Mouse (Mus musculus) left cerebral cortex, postnatal 14 days (tissue): ENCODE measurements around the gene Phkg2. TPM values are rescaled to one million over a fixed set of nuclear protein-coding genes. Genes with fewer than 3 reads are reported as not detected.

Experiments used
- DNase-seq, 2 experiments: peaks; one replicate each; pipeline ENCODE4 v3.0.0; 2021 to 2022; ENCODE audit warnings: low spot score in 2 of 2, mixed read lengths in 1 of 2
- intact Hi-C: fragments of 180-260 bp; cut with DNase I; formaldehyde crosslinking; loops from one replicate; pipeline ENCODE4 v1.15.1; 2025
- long read RNA-seq, 2 experiments: library from polyadenylated mRNA; stranded (forward); transcript quantifications; one replicate each; pipeline ENCODE4 v2.0.0; 2021
- total RNA-seq, 2 experiments: library from RNA; stranded (reverse); gene quantifications; 2 replicates each; pipeline ENCODE4 v1.2.3; 2021

Gene Phkg2
- total RNA-seq, result 10 to 100 TPM; 71.5 to 75.9 TPM
- long read RNA-seq, experiment 1, transcript Phkg2-201 (10 exons, 1,570 nt), result major isoform, 24 of 41 reads
- long read RNA-seq, experiment 1, partial matches to known transcripts, result 4 of 41 reads
- long read RNA-seq, experiment 1, other reads (novel, unspliced or antisense), result 9 of 41 reads
- long read RNA-seq, experiment 2, transcript Phkg2-201 (10 exons, 1,570 nt), result major isoform, 12 of 36 reads
- long read RNA-seq, experiment 2, partial matches to known transcripts, result 6 of 36 reads
- long read RNA-seq, experiment 2, other reads (novel, unspliced or antisense), result 11 of 36 reads

DNA sequence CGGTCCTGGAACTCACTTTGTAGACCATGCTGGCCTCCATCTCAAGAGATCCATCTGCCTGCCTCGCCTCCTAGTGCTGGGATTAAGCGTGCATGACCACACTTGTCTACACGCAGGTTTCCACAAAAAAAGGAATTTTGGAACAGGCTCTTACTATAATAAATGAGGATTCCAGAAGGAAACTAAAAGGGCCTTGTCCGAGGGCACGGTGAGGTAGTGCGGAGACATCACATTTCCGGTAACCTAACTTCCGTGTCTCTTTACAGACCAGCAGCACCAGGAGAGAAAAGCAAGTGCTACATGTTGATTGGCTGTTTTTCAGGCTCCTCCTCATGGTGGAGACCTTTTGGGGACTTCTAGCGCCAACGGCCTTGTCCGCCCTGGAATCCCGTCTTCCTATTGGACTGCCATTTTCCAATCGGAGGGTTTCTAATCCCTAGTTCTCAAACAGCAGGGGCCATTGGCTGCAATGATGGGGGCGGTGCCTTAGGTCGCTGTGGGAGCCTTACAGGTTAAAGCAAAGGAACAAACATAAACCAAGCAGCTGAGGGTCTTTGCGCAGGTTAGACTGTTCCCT, at the start of gene Phkg2:
Gene Phkg2, plus strand, starts transcription at position 446 of the 577 bp plus-strand sequence.
- intact Hi-C loops, result no loop called here

DNA sequence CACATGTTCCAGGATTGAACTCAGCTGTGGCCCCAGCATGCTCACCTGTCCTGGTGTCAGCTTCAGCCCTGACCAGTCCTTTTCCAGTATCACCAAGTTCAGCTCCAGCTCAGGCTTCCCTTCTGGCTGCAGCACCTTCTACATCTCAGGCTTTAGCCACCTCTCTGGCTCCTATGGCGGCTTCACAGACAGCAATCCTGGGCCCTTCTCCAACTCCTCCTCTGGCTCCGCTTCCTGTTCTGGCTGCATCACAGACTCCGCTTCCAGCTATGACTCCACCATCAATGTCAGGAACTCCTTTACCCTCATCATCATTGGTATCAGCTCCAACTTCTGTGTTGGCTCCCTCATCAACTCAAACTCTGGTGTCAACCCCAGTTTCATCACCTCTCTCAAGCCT, 31.5 kb upstream of the Phkg2 start:
- DNase-seq, result peak in 1 of 2 experiments; percentile 18
- intact Hi-C loops, result no loop called here

More for the DNA sequence above, at the start of gene Phkg2:
- peak; percentile 92 to 98 for DNase-seq

GRCm38 (mm10) chr7:127549116-127549835, 23.9 kb upstream of the Phkg2 start:
- DNase-seq, result no peak
- intact Hi-C loops, result no loop called here

- DNase-seq, result no peak
- intact Hi-C loops, result no loop called here
Observed at GRCm38 (mm10) chr7:127551558-127551957, 21.6 kb upstream of the Phkg2 start.

DNA sequence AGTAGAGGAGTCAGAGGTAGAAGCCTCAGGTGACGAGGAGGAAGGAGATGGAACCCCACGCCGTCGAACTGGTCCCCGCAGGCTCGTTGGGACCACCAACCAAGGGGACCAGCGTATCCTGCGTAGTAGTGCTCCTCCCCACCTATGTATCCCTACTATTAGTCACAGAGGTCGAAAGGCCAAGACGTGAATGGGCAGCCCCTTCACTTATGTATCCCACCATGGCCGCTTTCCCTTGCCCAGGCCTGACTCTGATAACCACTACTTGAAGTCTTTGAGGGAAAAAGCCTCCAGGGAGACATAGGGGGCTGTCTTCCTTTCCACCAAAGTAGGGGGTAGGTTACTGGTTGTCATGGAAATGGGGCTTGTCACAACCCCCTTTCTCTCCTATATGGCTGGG, 12.6 kb upstream of the Phkg2 start:
- no peak for DNase-seq
- intact Hi-C loops, result loop anchor here (5.0 kb wide), 1 partner anchor 33 kb away; no protein-coding TSS in a partner anchor

- DNase-seq, result no peak
- intact Hi-C loops, result loop anchor here (5.0 kb wide), 1 partner anchor 34 kb away; no protein-coding TSS in a partner anchor
Observed at GRCm38 (mm10) chr7:127561340-127561858, 11.7 kb upstream of the Phkg2 start, which contains the start of gene Tmem265. TSS of gene Tmem265 (plus strand) at chr7:127561390.

DNA sequence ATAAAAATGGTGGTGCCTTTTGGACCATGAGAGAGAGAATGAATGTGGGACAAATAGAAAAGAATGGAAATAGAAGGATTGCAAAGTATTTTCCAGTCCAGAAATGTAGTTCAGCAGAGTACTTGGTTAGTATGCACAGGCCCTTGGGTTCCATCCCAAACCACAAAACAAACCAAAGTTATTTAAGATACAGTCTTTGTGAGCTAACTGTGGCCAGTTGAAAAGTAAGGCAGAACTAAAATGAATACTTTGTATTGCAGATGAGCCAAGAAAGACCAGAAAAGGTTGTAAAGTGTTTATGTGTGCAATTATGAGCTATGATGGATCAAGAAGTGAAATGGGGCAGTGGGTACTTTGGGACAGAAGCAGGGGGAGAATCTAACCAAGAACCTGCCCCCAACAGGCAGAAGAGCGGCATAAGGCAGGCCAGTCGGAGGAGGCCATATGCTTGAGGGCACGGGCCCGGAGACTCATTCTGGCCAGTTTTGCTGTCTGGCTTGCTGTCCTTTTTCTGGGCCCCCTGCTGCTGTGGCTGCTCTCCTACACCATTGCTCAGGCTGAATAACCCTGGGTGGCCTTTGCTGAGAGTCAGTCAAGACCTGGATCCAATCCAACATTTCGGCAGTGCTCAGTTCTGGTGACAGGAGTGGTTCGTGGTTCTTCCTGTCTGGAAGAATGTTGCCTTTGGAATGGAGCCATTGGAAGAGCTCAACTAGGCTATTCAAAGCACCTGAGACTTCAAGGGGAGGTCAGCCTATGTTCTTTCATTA, 8.6 kb upstream of the Phkg2 start:
- intact Hi-C loops, result loop anchor here (5.0 kb wide), 1 partner anchor 37 kb away; no protein-coding TSS in a partner anchor
- no peak for DNase-seq

GRCm38 (mm10) chr7:127573503-127574008, 416 bp downstream of the Phkg2 start:
- intact Hi-C loops, result no loop called here
- no peak for DNase-seq

DNA sequence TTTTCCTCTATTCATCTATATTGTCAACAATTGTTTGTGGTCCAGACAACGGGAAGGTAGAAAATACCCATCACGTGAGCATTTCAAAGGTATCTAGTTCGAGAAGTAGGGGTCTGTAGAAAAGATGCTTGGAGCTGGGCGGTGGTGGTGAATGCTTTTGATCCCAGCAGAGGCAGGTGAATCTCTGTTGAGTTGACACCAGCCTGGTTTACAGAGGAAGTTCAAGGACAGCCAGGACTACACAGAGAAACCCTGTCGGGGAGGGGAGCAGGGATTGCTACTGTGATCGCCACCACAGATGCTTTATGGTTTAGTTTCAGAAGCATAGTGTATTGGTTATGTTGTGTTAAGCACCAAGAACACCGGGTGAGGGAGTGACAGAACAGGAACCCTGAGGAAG, 975 bp downstream of the Phkg2 start:
- intact Hi-C loops, result no loop called here
- DNase-seq, result no peak

DNA sequence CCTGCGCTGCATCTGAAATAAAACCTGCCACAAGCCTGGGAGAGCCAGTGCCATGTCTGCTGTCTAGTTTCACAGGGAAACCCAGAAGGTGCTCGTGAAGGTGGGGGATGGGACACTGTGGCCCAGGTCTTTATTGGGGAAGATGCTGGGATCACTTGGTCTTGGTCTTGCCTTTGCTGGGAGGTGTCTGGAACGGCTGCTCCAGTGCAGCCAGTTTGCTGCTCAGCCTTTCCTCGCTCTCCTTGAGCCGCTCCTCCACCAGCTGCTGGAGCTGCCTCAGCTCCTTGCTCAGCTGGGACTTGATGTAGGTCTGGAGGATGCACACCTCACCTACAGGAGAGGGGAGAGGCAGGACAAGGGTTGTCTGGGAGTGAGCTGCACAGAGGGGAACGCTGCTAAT, 10.1 kb downstream of the Phkg2 start:
- DNase-seq, result no peak
- intact Hi-C loops, result no loop called here

DNA sequence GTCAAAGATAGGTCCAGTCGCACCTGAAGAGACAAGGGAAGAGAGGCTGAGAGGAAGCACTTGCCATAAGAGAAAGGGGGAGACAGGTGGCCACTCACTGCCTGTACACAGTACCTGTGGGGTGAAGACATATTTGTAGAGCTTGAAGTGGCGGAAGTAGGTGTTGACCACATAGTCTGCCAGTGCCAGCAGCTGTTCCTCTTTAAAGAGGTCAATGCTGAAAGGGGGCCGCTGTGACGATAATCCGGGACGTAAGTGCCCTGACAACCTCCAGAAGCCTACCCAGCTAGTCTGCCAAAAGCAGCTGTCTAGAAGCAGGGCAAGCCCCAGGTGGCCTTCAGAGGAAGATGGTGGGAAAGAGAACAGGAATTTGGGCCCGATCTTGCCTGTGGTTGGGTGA, 11.9 kb downstream of the Phkg2 start:
- no peak for DNase-seq
- intact Hi-C loops, result no loop called here

- DNase-seq, result no peak
- intact Hi-C loops, result no loop called here
Observed at GRCm38 (mm10) chr7:127586149-127586548, 13.0 kb downstream of the Phkg2 start.

DNA sequence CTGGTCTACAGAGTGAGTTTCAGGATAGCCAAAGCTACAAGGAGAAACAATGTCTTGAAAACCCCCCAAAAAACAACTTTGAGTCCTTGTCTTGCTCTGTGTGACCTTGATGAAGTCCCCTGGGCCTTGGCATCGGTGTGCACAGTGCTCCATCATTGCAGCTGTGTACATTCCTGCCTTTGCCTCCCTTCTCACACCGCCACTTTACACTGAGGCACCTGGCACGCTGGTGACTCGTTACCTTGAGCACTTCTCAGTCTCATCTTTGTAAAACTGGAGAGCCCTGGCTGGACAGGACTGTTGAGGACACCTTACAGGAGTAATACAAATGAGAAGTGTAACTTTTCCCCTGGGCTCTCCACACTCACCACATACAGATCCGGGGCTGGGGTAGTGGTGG, 14.1 kb downstream of the Phkg2 start:
- no peak for DNase-seq
- intact Hi-C loops, result no loop called here

DNA sequence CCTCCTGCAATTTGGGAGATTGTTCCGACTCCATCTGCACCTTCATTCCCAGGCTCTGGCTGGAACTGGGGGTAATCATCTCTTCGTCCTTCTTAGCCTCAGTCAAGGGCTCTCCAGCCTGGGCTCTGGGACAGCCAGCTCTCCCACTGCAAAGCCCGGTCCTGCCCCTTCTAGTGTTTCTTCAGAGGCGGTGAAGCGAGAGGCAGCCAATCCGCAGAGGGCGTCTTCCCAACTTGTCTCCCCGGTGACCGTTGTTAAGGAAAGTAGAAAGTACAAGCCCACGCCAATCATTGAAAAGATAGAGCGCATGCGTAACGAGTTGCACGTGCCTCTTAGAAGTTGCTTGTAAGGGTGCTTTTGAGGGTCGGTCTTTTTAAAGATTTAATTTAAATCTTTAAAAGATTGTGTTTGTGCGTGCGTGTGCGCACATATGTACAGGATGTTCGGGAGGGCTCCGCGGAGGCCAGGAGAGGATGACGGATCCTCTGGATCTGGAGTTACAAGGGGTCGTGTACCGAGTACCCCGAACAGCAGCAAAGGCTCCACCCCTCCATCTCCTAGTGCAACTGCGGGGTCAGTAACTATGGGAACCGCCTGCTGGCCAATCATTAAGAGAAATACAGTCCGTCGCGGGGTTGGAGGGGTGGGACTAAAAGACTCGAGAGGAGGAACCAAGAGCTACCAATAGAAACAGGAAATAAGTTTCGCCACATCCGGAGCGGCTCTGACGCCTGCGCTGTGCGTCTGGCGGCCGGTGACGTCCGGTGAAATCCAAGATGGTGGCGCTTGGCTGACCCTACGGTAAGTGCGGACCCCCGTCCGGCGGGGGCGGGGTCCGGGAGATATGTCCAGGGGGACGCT, 15.1 kb downstream of the Phkg2 start, which contains the start of the genes Ccdc189 and Rnf40:
Gene Ccdc189, minus strand, starts transcription at position 585 of the 861 bp plus-strand sequence.
Gene Rnf40, plus strand, starts transcription at position 757 of the 861 bp plus-strand sequence.
- DNase-seq, result peak; percentile 95 to 98

DNA sequence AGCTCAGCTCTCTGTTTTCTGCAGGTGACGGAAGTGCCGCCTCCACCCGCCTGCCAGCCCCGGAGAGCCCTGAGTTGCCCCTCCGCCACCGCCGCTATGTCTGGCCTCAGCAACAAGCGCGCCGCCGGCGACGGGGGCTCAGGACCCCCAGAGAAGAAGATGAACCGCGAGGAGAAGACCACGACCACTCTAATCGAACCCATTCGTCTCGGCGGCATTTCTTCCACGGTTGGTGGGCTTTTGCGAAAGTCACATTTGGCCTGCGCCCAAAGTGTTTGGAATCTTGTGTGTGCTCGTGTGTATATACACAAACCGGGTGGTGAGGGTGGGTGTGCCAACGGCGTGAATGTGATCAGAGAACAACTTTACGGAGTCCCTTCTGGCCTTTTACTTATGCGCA, 15.8 kb downstream of the Phkg2 start:
- intact Hi-C loops, result no loop called here

More for the DNA sequence above, 15.1 kb downstream of the Phkg2 start, which contains the start of the genes Ccdc189 and Rnf40:
- intact Hi-C loops, result no loop called here

GRCm38 (mm10) chr7:127589637-127590036, 16.5 kb downstream of the Phkg2 start:
- intact Hi-C loops, result no loop called here
- DNase-seq, result no peak

More for the DNA sequence above, 15.8 kb downstream of the Phkg2 start:
- no peak for DNase-seq

DNA sequence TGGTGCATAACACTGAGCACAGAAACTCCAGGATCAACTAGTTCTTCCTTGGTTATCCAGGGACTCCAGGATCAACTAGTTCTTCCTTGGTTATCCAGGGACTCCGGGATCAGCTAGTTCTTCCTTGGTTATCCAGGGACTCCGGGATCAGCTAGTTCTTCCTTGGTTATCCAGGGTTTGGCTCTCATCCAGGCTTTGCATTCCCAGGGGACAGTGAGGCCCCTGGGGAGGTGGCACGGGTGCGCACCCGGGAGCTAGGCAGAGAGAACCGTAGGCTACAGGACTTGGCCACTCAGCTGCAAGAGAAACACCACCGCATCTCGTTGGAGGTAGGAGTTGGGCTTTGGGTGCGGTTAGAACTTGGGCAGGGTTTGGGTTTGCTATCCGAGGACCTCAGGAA, 18.0 kb downstream of the Phkg2 start:
- intact Hi-C loops, result no loop called here
- DNase-seq, result no peak

- DNase-seq, result no peak
- intact Hi-C loops, result no loop called here
Observed at GRCm38 (mm10) chr7:127592575-127592974, 19.4 kb downstream of the Phkg2 start.
